Mouse (Mus musculus): ENCODE measurements around the gene 9230104L09Rik.

Gene 9230104L09Rik

GRCm38 (mm10) chr2:148856630-148857400 lies 8.0 kb downstream of the 9230104L09Rik start:
- DNase-seq (ENCODE audit: low read depth, low spot score), result no peak

- DNase-seq (ENCODE audit: low read depth, low spot score), result peak; percentile 80
Observed at GRCm38 (mm10) chr2:148851116-148851906, 13.5 kb downstream of the 9230104L09Rik start.

GRCm38 (mm10) chr2:148839224-148839623 lies 25.6 kb downstream of the 9230104L09Rik start:
- no peak for DNase-seq (ENCODE audit: low read depth, low spot score)

GRCm38 (mm10) chr2:148838075-148838777 lies 26.6 kb downstream of the 9230104L09Rik start:
- no peak for DNase-seq (ENCODE audit: low read depth, low spot score)

- DNase-seq (ENCODE audit: low read depth, low spot score), result no peak
Observed at GRCm38 (mm10) chr2:148834912-148835311, 29.9 kb downstream of the 9230104L09Rik start, which contains the start of gene Cst9. Gene Cst9, plus strand, starts transcription at chr2:148835147.

GRCm38 (mm10) chr2:148825986-148826385 lies 38.9 kb downstream of the 9230104L09Rik start:
- DNase-seq (ENCODE audit: low read depth, low spot score), result no peak

- DNase-seq (ENCODE audit: low read depth, low spot score), result no peak
Observed at GRCm38 (mm10) chr2:148819909-148820308, 44.9 kb downstream of the 9230104L09Rik start, which contains the start of gene Cst13. Gene Cst13, plus strand, starts transcription at chr2:148820081.

- DNase-seq (ENCODE audit: low read depth, low spot score), result peak; percentile 8
Observed at GRCm38 (mm10) chr2:148806696-148807095, 58.1 kb downstream of the 9230104L09Rik start.

- DNase-seq (ENCODE audit: low read depth, low spot score), result peak; percentile 92
Observed at GRCm38 (mm10) chr2:148801491-148801921, 63.3 kb downstream of the 9230104L09Rik start.

GRCm38 (mm10) chr2:148798485-148798884 lies 66.4 kb downstream of the 9230104L09Rik start, which contains the start of gene Cst8:
Gene Cst8, plus strand, starts transcription at chr2:148798785.
- DNase-seq (ENCODE audit: low read depth, low spot score), result no peak

Measured in brain, adult 2 months (tissue).